Mouse (Mus musculus): Measurements from ENCODE around the gene Angptl6. TPM values are rescaled to one million over a fixed set of nuclear protein-coding genes. Genes with fewer than 3 reads are reported as not detected.

Angptl6 gene
- total RNA-seq (2022), result 1 to 10 TPM; 3.7 to 5.7 (median 4.8) TPM

DNA sequence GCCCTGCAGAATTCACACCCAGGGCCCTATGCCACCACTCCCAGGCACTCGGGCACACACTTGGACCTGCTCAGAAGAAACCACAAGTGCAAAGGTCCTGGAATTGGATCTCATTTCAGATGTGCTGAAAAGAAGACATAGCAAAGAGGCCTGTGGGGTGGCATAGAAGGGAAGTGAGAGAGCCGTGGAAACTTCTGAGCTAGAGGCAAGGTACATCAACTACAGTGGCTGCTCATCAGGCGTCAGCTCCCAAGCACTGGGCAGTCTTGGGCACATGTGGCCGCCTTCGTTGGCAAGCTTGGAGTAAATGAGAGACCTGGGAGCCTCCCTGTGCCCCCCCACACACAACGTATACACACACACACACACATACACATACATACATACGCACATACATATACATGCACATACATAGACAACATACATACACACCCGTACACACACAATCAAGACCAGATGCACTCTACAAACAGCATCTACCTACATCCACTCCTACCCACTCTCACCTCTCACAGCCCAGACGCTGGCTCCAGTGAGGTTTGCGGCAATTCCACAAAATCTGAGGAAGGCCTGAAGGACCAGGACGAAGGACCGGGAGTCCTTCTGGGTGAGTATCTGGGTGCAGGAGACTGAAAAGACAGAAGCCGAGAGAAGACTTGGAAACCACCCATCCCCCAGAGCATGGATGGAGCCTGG lies at the start of gene Angptl6:
Angptl6 (minus strand) TSS at position 631 of the 696 bp plus-strand sequence.
- DNase-seq (ENCODE audit: low spot score), result no peak

GRCm38 (mm10) chr9:20923258-20923657 lies 43.7 kb upstream of the Angptl6 start:
- no peak for DNase-seq (ENCODE audit: low spot score)

DNA sequence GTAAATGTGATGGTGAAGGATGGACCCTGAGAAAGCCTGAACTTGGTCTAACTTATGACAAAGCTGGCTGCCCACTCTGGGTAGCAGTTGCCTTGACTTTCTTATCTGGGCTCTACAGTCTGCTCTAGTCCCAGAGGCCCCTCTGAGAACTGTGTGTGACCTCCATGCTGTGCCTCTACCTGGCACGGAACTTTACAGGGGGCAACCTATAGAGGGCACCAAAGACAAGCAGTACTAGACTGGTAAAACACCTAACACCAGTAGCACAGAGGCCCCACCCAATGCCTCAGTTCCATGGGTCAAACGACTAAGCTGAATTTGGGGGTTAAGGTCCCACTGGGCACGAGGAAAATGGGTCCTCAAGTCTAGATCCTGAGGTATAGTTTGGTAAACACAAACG lies 36.6 kb upstream of the Angptl6 start:
- no peak for DNase-seq (ENCODE audit: low spot score)

- DNase-seq (ENCODE audit: low spot score), result no peak
These were observed 30.4 kb upstream of the Angptl6 start for GRCm38 (mm10) chr9:20909948-20910347.

- DNase-seq (ENCODE audit: low spot score), result no peak
These were observed 22.6 kb upstream of the Angptl6 start for GRCm38 (mm10) chr9:20902174-20902491.

- peak; percentile 68 for DNase-seq (ENCODE audit: low spot score)
These were observed 22.1 kb upstream of the Angptl6 start for GRCm38 (mm10) chr9:20901466-20902173.

GRCm38 (mm10) chr9:20898511-20899073 lies 19.1 kb upstream of the Angptl6 start, which contains the start of gene Eif3g:
Gene Eif3g (minus strand): TSS chr9:20898623.
- DNase-seq (ENCODE audit: low spot score), result peak; percentile 83

DNA sequence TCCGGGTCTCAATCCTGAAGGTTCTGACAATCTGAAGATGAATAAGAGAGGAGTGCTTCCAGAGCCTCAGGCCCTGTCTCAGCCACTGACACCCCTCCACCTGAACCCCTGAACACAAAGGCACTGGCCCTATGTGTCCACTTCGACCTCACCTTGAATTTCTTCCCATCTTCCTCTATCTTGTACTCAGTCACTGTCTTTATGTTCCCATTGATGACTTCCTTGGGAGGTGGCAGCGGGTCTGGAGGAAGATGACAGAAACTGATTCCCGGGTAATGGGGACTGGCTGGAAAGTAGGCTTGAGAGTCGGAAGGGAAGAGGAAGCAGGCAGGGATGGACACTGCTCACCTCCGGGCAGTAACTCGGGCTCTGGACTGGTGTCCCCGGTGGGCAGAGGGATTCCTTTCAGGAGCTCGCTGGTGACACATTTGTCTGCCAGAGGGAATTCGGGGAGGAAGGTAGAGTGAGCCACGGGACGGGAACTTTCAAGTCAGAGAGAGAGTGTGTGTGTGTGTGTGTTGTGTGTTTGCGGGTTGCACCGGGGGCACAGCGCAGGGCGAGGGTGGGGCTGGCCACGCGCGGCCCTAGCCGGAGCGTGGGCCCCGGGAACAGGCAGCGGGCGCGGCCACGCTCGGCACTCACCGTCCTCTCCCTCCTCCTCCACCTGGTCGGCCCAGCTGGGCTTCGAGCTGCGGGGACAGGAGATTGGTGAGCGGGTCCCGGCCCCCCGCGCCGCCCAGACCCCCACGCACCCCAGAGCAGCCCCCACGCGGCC lies 18.4 kb upstream of the Angptl6 start:
- no peak for DNase-seq (ENCODE audit: low spot score)

- DNase-seq (ENCODE audit: low spot score), result no peak
These were observed 15.9 kb upstream of the Angptl6 start for GRCm38 (mm10) chr9:20895382-20895781.

- no peak for DNase-seq (ENCODE audit: low spot score)
These were observed 15.1 kb upstream of the Angptl6 start for GRCm38 (mm10) chr9:20894629-20895028.

- DNase-seq (ENCODE audit: low spot score), result no peak
These were observed 14.2 kb upstream of the Angptl6 start for GRCm38 (mm10) chr9:20893590-20894343.

GRCm38 (mm10) chr9:20893069-20893468 lies 13.5 kb upstream of the Angptl6 start:
- DNase-seq (ENCODE audit: low spot score), result no peak

- no peak for DNase-seq (ENCODE audit: low spot score)
These were observed 12.7 kb upstream of the Angptl6 start for GRCm38 (mm10) chr9:20892104-20892653.

DNA sequence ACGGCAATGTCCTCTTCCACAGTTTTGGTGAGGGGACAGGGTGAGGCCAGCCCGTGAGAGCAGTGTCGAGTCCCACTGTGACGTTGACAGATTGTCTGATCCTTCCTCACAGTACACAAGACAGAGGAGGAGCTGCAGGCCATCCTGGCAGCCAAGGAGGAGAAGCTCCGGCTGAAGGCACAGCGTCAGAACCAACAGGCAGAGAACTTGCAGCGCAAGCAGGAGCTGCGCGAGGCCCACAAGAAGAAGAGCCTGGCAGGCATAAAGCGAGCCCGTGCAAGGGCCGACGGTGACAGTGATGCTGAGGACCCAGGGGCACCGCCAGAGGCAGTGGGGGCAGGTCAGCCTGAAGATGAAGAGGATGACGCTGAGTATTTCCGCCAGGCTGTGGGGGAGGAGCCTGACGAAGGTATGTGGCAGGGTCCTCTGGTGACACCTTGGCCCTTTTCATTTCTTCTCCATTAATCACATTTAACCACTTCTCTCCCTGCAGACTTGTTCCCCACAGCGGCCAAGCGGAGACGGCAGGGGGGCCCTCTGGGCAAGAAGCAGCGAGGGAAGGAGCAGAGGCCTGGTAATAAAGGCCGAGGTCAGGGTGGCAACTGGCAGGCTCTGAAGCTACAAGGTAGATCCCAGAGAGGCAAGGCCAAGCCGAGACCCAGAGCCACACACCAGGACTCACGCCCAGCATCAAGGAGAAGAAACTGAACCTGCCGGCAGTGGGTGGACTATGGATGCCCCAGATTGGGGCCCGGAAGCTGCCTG lies 12.0 kb upstream of the Angptl6 start:
- no peak for DNase-seq (ENCODE audit: low spot score)

GRCm38 (mm10) chr9:20890411-20890810 lies 10.9 kb upstream of the Angptl6 start:
- no peak for DNase-seq (ENCODE audit: low spot score)

DNA sequence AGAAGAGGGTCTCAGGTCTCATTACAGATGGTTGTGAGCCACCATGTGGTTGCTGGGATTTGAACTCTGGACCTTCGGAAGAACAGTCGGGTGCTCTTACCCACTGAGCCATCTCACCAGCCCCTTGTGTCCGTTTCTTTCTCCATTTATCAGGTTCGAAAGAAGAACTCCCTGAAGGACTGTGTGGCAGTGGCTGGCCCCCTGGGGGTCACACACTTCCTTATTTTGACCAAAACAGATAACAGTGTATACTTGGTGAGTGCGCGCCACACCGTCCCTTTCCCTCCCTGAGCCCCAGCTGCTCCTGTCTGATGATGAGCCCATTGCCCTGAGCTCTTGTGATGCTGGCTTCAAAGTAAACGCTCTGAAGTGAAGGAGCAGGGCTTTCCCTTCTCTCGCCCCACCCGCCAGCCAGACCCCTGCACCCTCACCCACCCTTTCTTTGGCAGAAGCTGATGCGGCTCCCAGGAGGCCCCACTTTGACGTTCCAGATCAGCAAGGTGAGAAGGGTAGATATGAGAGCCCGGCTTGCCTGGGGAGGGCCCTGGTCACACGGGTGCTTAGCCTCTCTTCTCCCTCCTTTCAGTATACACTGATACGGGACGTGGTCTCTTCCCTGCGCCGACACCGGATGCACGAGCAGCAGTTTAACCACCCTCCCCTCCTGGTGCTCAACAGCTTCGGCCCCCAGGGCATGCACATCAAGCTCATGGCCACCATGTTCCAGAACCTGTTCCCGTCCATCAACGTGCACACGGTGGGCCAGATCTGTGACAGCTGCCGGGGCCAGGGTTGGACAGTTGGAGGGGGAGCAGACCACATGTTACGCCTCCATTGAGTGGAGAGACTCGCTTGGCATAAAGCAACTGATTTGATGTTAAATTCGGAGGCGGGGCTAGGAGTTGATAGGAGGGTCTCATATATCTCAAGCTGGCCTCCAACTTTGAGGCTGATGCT lies 9.9 kb upstream of the Angptl6 start:
- DNase-seq (ENCODE audit: low spot score), result no peak

DNA sequence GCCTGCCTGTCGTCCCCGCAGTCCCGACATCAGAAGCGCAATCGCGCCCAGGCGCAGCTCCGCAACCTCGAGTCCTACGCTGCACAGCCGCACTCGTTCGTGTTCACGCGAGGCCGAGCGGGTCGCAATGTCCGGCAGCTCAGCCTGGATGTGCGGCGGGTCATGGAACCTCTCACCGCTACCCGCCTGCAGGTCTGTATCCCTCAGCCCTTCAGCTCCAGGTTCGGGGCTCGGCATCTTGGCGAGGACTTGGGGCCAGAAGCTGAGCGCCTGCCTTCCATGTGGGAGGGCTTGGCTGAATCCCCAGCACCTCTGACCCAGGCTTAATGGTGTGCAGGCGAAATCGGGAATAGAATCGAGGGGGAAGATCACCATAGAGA lies 8.8 kb upstream of the Angptl6 start:
- no peak for DNase-seq (ENCODE audit: low spot score)

DNA sequence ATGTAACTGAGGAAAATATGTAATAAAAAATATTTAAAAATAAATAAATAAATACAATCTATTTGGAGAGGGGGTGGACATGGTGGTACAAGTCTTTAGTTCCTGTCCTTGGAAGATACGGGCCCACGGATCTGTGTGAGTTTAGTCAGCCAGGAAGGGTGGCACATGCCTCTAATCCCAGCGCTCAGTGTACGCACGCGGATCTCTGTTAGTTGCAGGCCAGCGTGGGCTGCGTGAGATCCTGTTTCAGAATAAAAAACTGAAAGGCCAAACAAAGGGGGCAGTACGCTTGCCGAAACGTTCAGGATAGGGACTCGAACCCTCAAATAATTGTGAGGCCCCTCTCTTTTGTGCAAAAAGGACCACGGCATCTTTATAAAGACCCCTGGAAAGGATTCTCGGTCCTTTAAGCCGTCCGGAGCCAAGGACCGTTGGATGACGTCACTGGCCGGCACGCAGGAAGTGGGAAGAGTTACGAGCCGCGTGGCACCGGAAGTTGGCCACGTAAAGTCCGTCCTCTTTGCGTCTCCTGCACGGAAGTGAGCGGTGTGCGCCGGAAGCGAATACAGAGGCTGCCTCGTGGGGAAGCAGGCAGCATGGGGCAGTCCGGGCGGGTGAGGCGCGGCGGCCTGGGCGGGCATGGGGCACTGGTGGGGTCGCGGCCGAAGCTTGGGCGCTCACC lies 8.3 kb upstream of the Angptl6 start, which contains the start of gene Ppan:
Ppan (plus strand) TSS at position 472 of the 682 bp plus-strand sequence.
- peak; percentile 96 for DNase-seq (ENCODE audit: low spot score)

GRCm38 (mm10) chr9:20887191-20887590 lies 7.7 kb upstream of the Angptl6 start:
- DNase-seq (ENCODE audit: low spot score), result no peak

All from heart, adult 8-10 months (tissue).